Mouse (Mus musculus): Measurements from ENCODE around the gene Vmn1r21.
"Not testable (repeated sequence)": the region's sequence is repeated elsewhere in the genome, so short reads cannot be mapped to it uniquely, and the experiment has no call there.

Vmn1r21 gene

DNA sequence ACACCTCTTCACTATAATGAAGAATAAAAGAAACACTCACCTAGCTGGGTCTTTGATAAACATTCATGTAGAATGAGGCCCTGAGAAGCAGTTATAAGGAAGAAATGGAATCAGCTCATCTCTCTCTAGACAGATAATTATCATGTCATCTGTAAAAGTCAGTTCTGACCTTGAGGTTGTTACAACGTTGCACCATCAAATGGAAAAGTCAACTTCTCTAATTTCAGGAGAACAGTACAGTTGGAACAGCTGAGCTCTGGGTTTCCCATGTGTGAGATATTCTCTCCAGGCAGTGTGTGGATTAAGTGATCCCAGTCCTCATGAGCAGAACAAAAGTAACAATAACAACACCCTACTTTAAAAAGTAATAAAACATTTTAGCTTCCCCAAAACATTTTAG lies at the start of gene Vmn1r21:
Gene Vmn1r21 (minus strand): TSS at position 58 of the 400 bp plus-strand sequence.
- DNase-seq (ENCODE audit: low spot score): no peak

GRCm38 (mm10) chr6:57859043-57860042 lies 9.2 kb upstream of the Vmn1r21 start:
- peak; percentile 32 for DNase-seq (ENCODE audit: low spot score)

GRCm38 (mm10) chr6:57851177-57851576 lies 1.0 kb upstream of the Vmn1r21 start:
- not testable (repeated sequence) for DNase-seq (ENCODE audit: low spot score)

GRCm38 (mm10) chr6:57839693-57840408 lies 10.3 kb downstream of the Vmn1r21 start:
- DNase-seq (ENCODE audit: low spot score): no peak

- DNase-seq (ENCODE audit: low spot score): no peak
These were observed 24.9 kb downstream of the Vmn1r21 start for GRCm38 (mm10) chr6:57825259-57825715.

- peak; percentile 52 for DNase-seq (ENCODE audit: low spot score)
These were observed 25.5 kb downstream of the Vmn1r21 start, which contains the start of gene Vopp1 for GRCm38 (mm10) chr6:57824422-57825258. Gene Vopp1 (minus strand): TSS chr6:57825159.

DNA sequence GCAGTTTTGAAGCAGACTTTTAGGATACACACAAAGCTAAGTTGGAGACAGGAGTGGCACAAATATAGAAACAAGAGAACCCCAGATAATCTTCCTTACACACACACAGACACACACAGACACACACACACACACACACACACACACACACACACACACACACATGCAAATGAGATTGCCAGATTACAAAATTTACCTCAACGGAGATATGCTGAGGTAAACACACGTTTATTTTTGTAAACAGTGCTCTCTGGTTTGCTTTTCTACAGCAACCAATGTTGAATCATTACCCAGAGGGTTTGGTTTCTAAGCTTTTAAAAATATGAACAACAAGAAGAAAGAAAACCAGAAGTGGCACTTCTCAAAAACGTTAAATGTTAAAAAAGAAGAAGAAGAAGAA lies 26.7 kb downstream of the Vmn1r21 start:
- no peak for DNase-seq (ENCODE audit: low spot score)

- DNase-seq (ENCODE audit: low spot score): no peak
These were observed 27.3 kb downstream of the Vmn1r21 start for GRCm38 (mm10) chr6:57822648-57823410.

GRCm38 (mm10) chr6:57814436-57814940 lies 35.7 kb downstream of the Vmn1r21 start:
- no peak for DNase-seq (ENCODE audit: low spot score)

- no peak for DNase-seq (ENCODE audit: low spot score)
These were observed 38.1 kb downstream of the Vmn1r21 start for GRCm38 (mm10) chr6:57811748-57812730.

- DNase-seq (ENCODE audit: low spot score): no peak
These were observed 44.7 kb downstream of the Vmn1r21 start for GRCm38 (mm10) chr6:57805218-57806069.

DNA sequence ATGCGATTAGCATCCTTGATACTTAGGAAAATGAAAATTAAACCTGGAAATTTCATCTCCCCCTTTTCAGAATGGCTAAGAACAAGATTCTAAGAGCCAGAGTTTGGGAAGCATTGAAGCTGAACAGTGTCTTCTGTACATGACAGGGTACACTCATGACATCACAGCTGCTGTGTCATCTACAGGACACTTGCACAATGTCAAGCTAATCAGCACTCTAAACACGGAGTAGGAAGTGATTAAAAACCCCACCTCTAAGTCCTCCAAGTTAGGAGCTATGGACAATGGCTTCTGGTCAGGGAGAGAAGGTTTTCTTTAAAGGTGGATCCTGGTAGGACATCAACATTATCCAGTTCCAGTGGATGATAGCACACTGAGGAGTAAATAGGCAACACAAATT lies 47.0 kb downstream of the Vmn1r21 start:
- no peak for DNase-seq (ENCODE audit: low spot score)

DNA sequence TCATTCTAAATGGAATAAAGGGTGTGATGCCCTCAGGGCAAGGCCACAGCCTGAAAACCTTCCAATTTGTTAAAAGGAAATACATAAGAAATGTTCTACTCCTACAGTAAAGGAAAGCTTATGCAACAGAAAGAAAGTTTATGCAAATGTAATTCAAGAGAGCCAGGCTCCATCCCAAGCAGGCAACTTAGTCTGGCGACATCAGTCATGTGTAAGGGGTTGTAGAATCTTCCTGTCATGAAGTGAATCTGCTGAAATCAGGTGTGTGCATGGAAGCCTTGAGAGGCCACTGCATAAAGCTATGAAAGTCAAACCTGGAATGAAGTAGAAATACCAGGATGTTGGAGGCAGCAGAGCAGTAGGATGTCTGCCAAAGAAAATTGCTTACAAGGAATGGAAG lies 51.2 kb downstream of the Vmn1r21 start:
- no peak for DNase-seq (ENCODE audit: low spot score)

DNA sequence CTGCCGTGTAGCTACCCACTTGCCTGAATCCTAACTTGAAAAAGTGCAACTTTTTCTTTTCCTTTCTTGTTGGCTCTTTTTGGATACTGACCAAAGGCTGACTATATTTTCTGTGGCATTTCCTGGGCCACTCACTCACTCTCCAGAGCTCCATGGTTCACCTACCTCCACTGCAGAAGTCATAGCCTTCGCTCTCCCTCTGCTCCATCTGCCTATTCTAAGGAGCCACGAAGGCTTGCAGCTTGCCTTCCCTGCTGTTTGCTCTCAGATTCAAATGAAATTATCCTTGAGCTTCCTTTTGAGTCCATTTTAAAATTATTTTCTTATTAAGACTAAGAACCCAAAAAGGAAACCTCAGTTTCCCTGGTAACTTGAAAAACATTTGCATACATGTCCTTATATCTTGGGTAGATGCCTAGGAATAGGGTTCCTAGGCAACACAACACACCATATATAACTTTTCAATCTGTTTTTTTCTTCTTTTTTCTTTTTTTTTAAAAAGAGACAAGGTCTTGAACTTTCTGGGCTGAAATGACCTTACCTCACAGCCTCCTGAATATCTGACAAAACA lies 53.2 kb downstream of the Vmn1r21 start:
- no peak for DNase-seq (ENCODE audit: low spot score)

DNA sequence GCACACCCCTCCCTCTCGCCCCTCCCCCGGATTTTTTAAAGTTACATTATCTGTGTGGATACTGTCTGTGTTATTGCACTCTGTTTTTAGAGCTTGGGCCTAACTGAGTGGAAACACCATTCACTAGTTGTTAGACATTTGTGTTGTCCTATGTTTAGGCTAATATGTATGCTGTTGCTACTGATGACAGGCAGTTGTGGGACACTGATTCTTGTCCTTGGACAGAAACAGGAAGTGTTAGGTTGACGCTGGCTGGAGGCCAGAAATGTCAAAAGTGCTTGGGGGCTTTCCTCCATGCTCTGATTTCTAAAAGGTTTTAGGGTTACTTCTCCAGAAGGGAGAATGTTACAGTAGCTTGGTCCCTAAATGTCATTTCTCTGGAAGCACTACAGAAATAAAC lies 54.3 kb downstream of the Vmn1r21 start:
- DNase-seq (ENCODE audit: low spot score): peak; percentile 32
